Mouse (Mus musculus) liver, embryonic 14.5 days (tissue): ENCODE data around the gene Cavin4.

Experiments used
- CTCF ChIP-seq: IDR thresholded peaks from 2 replicates; pipeline ENCODE4 v1.5.1; 2016; ENCODE audit warnings: antibody characterized with exemption, low read depth, control low read depth
- EP300 ChIP-seq: IDR thresholded peaks from 2 replicates; pipeline ENCODE4 v1.6.1; 2016; ENCODE audit warnings: antibody characterized with exemption, low read depth

DNA sequence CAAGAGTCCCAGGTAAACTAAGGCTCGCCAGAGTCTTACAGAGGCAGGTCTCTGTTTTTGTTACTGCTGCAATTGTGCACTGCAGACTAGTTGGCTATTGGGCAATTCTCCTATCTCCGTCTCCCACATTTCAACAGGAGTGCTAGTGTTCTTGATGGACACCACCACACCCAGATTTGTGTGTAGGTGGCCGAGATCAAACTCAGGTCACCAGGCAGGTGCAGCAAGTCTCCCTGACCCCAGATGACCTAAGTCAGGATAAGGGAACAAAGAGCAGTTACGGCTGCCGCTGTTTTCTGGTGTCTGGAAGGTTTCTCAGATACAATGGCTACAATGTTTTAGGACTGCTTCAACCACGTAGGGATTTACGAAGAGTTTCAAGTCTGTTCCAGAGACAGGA is 16.9 kb downstream of the Cavin4 start:
- no peak for TF ChIP-seq CTCF
- TF ChIP-seq EP300: no peak
